Mouse (Mus musculus) heart, postnatal 0 days (tissue): ENCODE measurements around the gene Msx1.

ENCODE experiments used
- CTCF ChIP-seq: IDR thresholded peaks from 2 replicates; pipeline ENCODE4 v1.5.1; 2016; ENCODE audit warnings: antibody characterized with exemption, control low read depth, low read depth
- EP300 ChIP-seq: IDR thresholded peaks from 2 replicates; pipeline ENCODE4 v1.6.1; 2016; ENCODE audit warnings: antibody characterized with exemption, low read depth

- TF ChIP-seq CTCF (no peak), EP300 (no peak)
These were observed 5.5 kb upstream of the Msx1 start for GRCm38 (mm10) chr5:37829926-37830325.
